Mouse (Mus musculus) heart, embryonic 14.5 days (tissue): ENCODE data around the gene Il5ra. TPM values are rescaled to one million over a fixed set of nuclear protein-coding genes. Genes with fewer than 3 reads are reported as not detected.
A peak's percentile ranks its signal among the peaks of the same experiment; 100 is the strongest.

ENCODE experiments used
- ATAC-seq: fragments of 200-750 bp; cut with Nextera tagmentation; 2 replicates; pipeline ENCODE4 v1.8.0; 2017; ENCODE audit warnings: low read depth, moderate TSS enrichment; ENCODE audit not compliant: insufficient number of reproducible peaks, insufficient read depth, low FRiP score
- H3K27ac ChIP-seq, 2 experiments: fragments of 200-500 bp in 1 of 2; fragments of 300-500 bp in 1 of 2; sonication (generic) in 1 of 2; replicated peaks in 1 of 2; 2 replicates each; pipeline ENCODE4 v1.5.1; 2012 to 2014; ENCODE audit warnings: low read depth in 2 of 2, low read length in 2 of 2, control low read depth in 1 of 2, mild to moderate bottlenecking in 1 of 2, mixed read lengths in 1 of 2; ENCODE audit not compliant: control insufficient read depth in 1 of 2, insufficient read depth in 1 of 2
- H3K27me3 ChIP-seq: fragments of 300-500 bp; sonication (generic); 2 replicates; pipeline ENCODE4 v1.6.1; 2014; ENCODE audit warnings: mild to moderate bottlenecking, low read length, control low read depth; ENCODE audit not compliant: control insufficient read depth, insufficient read depth
- H3K36me3 ChIP-seq: fragments of 300-500 bp; sonication (generic); 2 replicates; pipeline ENCODE4 v1.6.1; 2014; ENCODE audit warnings: mild to moderate bottlenecking, control low read depth, low read length, mixed read lengths; ENCODE audit not compliant: control insufficient read depth, insufficient read depth
- H3K4me1 ChIP-seq, 2 experiments: fragments of 200-500 bp in 1 of 2; fragments of 300-500 bp in 1 of 2; sonication (generic) in 1 of 2; 2 replicates each; pipeline ENCODE4 v1.6.1; 2012 to 2014; ENCODE audit warnings: low read length in 2 of 2, control low read depth in 1 of 2, mixed read lengths in 1 of 2; ENCODE audit not compliant: control insufficient read depth in 2 of 2, insufficient read depth in 2 of 2
- H3K4me2 ChIP-seq: fragments of 300-500 bp; sonication (generic); 2 replicates; pipeline ENCODE4 v1.6.1; 2014; ENCODE audit warnings: mild to moderate bottlenecking, low read length
- H3K4me3 ChIP-seq, 2 experiments: fragments of 200-500 bp in 1 of 2; fragments of 300-500 bp in 1 of 2; sonication (generic) in 1 of 2; 2 replicates each; pipeline ENCODE4 v1.5.1; 2012 to 2014; ENCODE audit warnings: low read length in 2 of 2, mild to moderate bottlenecking in 2 of 2, control low read depth in 1 of 2, low read depth in 1 of 2, moderate library complexity in 1 of 2; ENCODE audit not compliant: control insufficient read depth in 1 of 2, insufficient read depth in 1 of 2
- H3K9ac ChIP-seq: fragments of 300-500 bp; sonication (generic); 2 replicates; pipeline ENCODE4 v1.6.1; 2014; ENCODE audit warnings: mild to moderate bottlenecking, low read length
- H3K9me3 ChIP-seq: fragments of 300-500 bp; sonication (generic); 2 replicates; pipeline ENCODE4 v1.6.1; 2016; ENCODE audit warnings: low read length, control low read depth; ENCODE audit not compliant: control insufficient read depth
- WGBS: fragments of 180-500 bp; shearing (Covaris S2); extraction: QIAGEN DNeasy Blood & Tissue Kit; methylation state at CpG from one replicate; pipeline ENCODE4 v1.1.7; 2014; 5-methylcytosine and 5-hydroxymethylcytosine counted together
- polyA plus RNA-seq: library from polyadenylated mRNA; unstranded; fragments of >200 nt; fragmentation: Nextera tagmentation; extraction: Ambion mirVana; gene quantifications from 2 replicates; pipeline ENCODE4 v1.2.1, GENCODE M21; 2014

Il5ra gene
- polyA plus RNA-seq, 1 experiment from 2014 or later = not detected

DNA sequence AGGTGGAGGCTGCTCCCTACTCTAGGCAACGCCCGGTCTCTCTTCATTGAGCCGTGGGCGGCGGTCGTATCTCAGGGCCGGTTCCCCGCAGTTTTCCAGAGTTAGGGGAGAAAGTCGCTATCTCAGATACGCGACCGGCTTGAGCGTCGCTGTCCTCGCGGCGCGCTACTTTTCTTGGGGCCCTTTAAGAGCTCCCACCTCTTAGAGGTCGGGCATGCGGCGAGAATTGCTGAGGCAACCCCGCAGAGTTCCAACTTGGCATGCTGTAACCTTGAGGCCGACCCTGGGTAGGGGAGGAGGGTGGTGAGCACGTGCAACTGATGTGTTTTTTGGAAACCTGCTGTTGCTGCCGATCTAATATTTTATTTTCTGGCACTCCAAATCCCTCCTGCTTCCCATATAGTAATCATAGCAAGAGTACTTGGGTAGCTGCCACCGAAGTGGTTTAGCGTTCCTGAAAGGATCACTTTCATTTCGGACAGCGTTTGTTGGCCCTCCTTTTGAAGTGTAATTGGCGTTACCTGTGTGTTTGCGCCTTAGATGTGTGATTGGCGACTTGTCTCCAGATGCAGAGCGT, 20.5 kb upstream of the Il5ra start:
- H3K9ac ChIP-seq = peak overlapping the region; percentile 77
- H3K36me3 ChIP-seq = peaks cover 35% of the 10 kb centered on the region
- no peaks in the 10 kb centered on the region for H3K9me3 ChIP-seq
- peak overlapping the region; percentile 63 to 64 for H3K4me3 ChIP-seq
- peak; percentile 28; the same call in 1 of the 2 replicates for ATAC-seq
- no peaks in the 10 kb centered on the region for H3K27me3 ChIP-seq
- peak overlapping the region; percentile 90 for H3K4me2 ChIP-seq
- WGBS = 3% methylated on average over 33 of the region's 33 CpGs
- H3K4me1 ChIP-seq = peaks cover 0 to 11% of the 10 kb centered on the region in 2 experiments; a peak in 2 of 4 replicates
- peak overlapping the region in 1 of 2 experiments; percentile 35; a peak in 2 of 4 replicates for H3K27ac ChIP-seq

DNA sequence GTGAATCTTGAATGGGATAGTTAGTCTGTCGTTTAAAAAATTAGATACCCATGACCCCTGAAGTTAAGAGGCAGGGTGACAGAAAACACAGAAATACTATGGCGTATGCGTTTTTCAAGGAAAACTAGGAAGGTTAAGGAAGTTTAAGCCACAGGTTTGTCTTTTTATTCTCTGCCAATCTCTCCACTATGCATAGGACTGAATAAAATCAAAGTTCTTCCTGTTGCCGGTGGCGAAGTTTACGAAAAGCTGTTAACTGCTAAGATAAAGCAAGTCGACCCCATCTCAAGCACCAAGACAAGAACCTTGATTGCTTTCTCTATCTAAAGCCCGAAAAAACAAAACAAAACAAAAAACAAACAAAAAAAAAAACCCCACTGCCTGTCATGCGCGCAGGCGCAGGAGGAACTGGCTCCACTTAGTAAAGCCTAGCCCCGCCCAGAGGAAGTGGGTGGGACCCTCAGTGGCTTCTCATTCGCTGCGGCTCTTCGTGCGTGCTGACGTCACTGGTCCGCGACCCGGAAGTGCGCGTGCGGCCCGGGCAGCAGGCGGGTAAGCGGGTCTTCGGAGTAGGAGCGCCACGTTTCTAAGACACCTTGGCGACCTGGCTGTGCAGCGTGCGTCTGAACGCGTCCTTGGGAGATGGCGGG, 19.9 kb upstream of the Il5ra start, which contains the start of gene Trnt1:
Trnt1 (plus strand) TSS at position 481 of the 650 bp plus-strand sequence.
- WGBS = 9% methylated on average over 35 of the region's 35 CpGs
- Histone ChIP-seq H3K9ac (peak within 1 kb of the TSS; percentile 77), H3K4me2 (peak within 1 kb of the TSS; percentile 90), H3K27ac (peak within 1 kb of the TSS in 1 of 2 experiments; percentile 35; a peak in 2 of 4 replicates), H3K27me3 (no peaks in the 10 kb centered on the region), H3K4me3 (peak within 1 kb of the TSS; percentile 63 to 64), H3K4me1 (peaks cover 0 to 11% of the 10 kb centered on the region in 2 experiments; a peak in 2 of 4 replicates), H3K36me3 (peaks cover 30% of the 10 kb centered on the region), H3K9me3 (no peaks in the 10 kb centered on the region)
- peak; percentile 99 for ATAC-seq

DNA sequence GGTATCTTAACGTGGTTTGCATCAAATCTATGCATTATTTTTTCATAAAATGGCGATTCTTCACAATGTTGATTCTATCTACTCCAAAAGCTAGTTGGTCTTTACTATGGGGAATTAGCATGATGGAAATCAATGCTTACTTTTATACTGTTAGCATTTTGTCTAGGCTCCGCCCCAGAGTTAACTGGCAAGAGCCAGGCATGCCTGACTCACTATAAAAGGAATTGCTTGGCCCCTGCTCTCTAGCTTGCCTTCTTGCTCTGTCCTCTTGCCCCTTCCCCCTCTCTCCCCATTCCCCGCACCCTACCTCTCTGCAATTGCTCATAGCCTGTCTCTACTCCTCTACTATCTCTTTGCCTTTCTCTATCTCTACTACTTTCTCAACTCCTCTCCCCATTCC, 17.9 kb upstream of the Il5ra start:
- no peaks in the 10 kb centered on the region for H3K9me3 ChIP-seq
- H3K27me3 ChIP-seq = no peaks in the 10 kb centered on the region
- no peak overlapping the region for H3K4me3 ChIP-seq
- peaks cover 10% of the 10 kb centered on the region for H3K36me3 ChIP-seq
- H3K4me2 ChIP-seq = no peak overlapping the region
- 67% methylated on average over 4 of the region's 4 CpGs for WGBS
- H3K27ac ChIP-seq = no peak overlapping the region
- peaks cover 0 to 11% of the 10 kb centered on the region in 2 experiments; a peak in 2 of 4 replicates for H3K4me1 ChIP-seq
- no peak for ATAC-seq
- H3K9ac ChIP-seq = no peak overlapping the region

DNA sequence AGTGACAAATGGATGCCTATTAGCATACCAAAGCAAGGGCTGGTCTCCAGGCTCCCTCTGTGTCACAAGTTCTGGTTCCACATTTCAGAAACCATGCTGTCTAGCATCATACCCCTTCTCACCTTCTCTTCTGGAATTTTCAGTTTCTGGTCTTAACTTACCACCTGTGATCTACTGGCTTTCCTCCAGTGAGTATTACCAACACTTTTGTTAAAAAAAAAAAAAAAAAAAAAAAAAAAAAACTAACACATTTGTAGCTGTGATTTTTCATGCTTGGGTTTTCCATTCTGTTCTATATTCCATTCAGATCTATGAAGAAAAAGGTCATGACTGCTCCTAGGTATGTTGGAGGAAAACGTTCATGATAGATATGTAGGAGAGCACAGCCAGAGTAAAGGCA, 17.1 kb upstream of the Il5ra start:
- no peak for ATAC-seq
- Histone ChIP-seq H3K27me3 (no peaks in the 10 kb centered on the region), H3K27ac (no peak overlapping the region), H3K9me3 (no peaks in the 10 kb centered on the region), H3K4me1 (peaks cover 0 to 11% of the 10 kb centered on the region in 2 experiments; a peak in 2 of 4 replicates), H3K9ac (no peak overlapping the region), H3K36me3 (0 out of 2 replicates have a peak, but pooled peaks cover 3% of the 10 kb centered on the region), H3K4me3 (no peak overlapping the region), H3K4me2 (no peak overlapping the region)
- 74% methylated on average over 1 of the region's 1 CpGs for WGBS

DNA sequence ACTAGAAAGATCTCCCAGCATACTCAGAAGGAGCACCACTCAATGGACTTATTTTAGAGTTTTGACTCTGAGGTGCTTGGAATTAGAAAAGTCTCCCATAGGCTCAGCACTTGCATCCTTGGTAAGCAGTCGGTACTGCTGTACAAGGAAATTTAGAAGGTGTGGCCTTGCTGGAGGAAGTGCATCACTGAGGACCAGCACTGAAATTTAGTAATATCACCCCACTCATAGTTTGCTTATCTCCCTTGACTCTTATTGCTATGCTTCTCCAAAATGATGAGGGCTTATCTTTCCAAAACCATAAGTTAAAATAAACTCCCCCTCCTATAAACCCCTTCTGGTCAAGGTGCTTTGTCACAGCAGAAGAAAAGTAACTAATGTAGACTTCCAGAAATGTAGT, 12.6 kb upstream of the Il5ra start:
- Histone ChIP-seq H3K4me2 (no peak overlapping the region), H3K36me3 (no peaks in the 10 kb centered on the region), H3K9ac (no peak overlapping the region), H3K4me3 (no peak overlapping the region), H3K9me3 (no peaks in the 10 kb centered on the region), H3K4me1 (no peaks in the 10 kb centered on the region), H3K27me3 (no peaks in the 10 kb centered on the region), H3K27ac (no peak overlapping the region)
- WGBS = 54% methylated on average over 1 of the region's 1 CpGs
- no peak for ATAC-seq

DNA sequence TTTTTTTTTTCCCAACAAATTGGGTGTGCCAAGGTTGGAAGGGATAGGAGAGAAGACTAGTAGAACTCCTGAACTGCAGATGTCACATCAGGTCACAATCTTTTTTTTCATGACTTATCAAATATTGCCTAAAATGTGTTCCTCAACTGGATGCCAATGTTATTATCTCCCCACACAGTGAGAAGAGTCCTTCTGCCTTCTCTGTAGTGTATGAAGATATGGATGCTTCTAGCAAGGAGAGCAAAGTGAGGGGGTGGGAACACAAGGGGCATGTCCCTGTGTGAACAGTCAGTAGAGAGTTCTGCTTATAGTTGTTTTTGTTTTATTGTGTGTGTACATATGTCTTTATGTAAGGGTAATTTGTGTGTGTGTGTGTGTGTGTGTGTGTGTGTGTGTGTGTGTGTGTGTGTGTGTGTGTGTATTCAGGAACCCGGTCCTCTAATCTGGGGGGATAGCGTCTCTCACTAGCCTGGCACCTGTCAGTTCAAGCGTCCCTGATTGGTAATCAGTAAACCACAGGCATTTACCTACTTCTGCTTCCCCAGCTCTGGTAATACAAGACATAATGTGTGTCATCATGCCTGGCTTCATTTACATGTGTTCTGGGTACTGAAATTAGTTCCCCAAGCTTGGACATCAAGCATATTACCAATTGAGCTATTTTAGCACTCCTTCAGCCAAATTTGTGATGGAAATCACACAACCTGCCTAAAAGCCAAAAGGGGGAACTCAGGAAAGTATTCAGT, 11.8 kb upstream of the Il5ra start:
- WGBS = 68% methylated on average over 2 of the region's 3 CpGs
- H3K4me1 ChIP-seq = no peaks in the 10 kb centered on the region

DNA sequence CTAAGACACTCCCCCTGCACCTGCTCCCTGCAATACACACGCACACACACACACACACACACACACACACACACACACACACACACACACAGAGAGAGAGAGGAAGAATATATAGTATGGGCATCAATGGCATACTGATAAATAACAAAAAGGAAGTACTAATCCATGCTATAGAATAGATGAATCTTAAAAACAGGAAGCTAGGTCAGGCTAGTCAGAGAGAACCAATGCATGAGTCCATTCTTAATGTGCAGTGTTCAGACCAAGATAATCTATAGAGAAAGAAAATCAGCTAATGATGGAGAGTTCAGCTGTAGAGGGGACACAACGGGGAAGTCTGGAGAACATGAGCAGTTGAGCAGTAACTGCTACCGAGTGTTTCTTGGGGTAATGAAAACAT, 9.5 kb upstream of the Il5ra start:
- no peaks in the 10 kb centered on the region for H3K4me1 ChIP-seq
- H3K27me3 ChIP-seq = no peaks in the 10 kb centered on the region
- no peaks in the 10 kb centered on the region for H3K9me3 ChIP-seq
- no peak overlapping the region for H3K4me2 ChIP-seq
- 71% methylated on average over 3 of the region's 3 CpGs for WGBS
- no peak overlapping the region for H3K4me3 ChIP-seq
- no peak overlapping the region for H3K9ac ChIP-seq
- H3K36me3 ChIP-seq = no peaks in the 10 kb centered on the region
- ATAC-seq = no peak
- H3K27ac ChIP-seq = no peak overlapping the region

More for the DNA sequence above, 11.8 kb upstream of the Il5ra start:
- Histone ChIP-seq H3K27me3 (no peaks in the 10 kb centered on the region), H3K9ac (no peak overlapping the region), H3K9me3 (no peaks in the 10 kb centered on the region), H3K4me3 (no peak overlapping the region), H3K27ac (no peak overlapping the region), H3K36me3 (no peaks in the 10 kb centered on the region), H3K4me2 (no peak overlapping the region)
- no peak for ATAC-seq
